Mouse (Mus musculus): ENCODE measurements around the gene Aqp2.

The Aqp2 gene

DNA sequence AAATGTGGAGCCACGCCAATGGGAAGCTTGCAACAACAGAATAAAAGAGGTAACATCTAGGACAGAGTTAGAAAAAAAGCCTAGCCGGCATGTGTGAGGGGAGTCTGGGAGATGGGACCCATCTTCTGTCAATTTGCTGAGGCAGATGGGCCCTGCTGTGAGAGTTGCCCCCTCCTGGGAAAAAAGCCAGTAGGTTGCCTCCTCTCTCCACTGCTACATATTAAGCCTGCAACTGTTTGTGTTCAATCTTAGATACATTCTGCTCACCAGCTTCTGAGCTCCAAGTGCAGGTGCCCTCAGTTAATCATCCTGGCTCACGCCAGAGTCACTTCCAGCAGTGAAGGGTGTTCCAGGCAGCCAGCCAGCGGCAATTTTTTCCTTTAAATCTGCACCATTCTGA is 41.0 kb downstream of the Aqp2 start:
- DNase-seq = no peak

DNA sequence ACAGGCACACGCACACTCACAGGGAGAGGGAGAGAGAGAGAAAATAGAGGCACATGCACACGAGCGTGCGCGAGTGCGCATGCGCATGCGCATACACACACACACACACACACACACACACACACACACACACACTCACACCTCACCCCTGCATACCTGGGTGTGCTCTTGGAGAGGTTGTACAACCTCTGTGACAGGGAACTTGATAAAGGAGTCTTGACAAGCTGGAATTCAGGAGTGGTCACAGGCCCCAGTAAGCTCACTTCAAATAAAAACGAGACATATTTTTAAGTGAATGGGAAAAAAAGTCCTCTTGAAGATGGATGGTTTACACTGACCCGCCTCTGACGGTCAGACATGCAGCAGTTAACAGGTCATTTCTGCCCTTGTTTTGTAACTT is 43.2 kb downstream of the Aqp2 start:
- DNase-seq = no peak

DNA sequence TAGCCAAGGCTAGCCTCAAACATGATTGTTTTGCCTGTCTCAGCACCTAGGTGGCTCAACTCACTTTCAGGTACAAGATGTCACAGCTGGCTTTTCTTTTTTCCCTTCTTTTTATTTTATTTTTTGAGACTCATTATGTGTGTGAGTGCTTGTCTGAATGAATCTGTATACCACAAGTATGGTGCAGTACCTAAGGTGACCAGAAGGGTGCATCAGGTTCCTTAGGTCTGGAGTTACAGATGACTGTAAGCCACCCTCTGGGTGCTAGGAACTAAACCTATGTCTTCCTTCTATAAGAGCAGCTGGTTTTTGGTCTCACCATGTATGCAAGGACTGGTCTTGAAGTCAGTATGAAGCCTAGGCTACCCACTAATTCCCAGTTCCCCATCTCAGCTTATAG is 52.8 kb downstream of the Aqp2 start:
- no peak for DNase-seq

Measured in right cerebral cortex, postnatal 4 days (tissue).